Mouse (Mus musculus) heart, postnatal 0 days (tissue): ENCODE measurements around the gene Abr.

Source experiments
- CTCF ChIP-seq: IDR thresholded peaks from 2 replicates; pipeline ENCODE4 v1.5.1; 2016; ENCODE audit warnings: antibody characterized with exemption, control low read depth, low read depth
- EP300 ChIP-seq: IDR thresholded peaks from 2 replicates; pipeline ENCODE4 v1.6.1; 2016; ENCODE audit warnings: antibody characterized with exemption, low read depth

DNA sequence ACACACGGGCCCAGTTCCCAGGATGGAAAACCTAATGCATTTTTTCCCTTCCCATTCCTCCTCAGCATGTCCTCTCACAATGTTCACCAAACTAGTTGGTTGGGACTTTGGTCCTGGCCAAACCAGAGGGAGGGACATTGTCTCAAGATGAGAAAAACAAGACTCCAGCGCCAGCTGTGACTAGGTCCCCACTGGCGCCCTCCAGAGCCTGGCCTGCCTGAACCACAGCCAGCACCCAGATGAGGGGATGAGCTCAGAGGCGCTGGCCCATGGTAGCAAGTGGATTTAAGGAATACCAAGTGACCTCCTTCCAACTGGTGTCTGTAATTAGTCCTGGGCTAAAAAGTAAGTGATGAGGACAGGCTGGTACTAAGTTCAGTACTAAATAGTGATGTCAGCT, 201.2 kb downstream of the Abr start:
- TF ChIP-seq CTCF (no peak), EP300 (no peak)
